8 mouse cellular contexts compared by ENCODE assay signal in genomic region chr6:86822285-86823050, GRCm38 (mm10). TPM values are rescaled to one million over a fixed set of nuclear protein-coding genes. Genes with fewer than 3 reads are reported as not detected.
DNase-seq lines count a peak whose midpoint lies in the region; ATAC-seq lines count a peak whose summit lies in the region.

No protein-coding gene starts in this region.

- H3K27me3 ChIP-seq in embryonic facial prominence, embryonic 10.5 days (replicated peaks; ENCODE audit: low read depth, poor library complexity, severe bottlenecking), result peaks cover 22% of the 10 kb centered on the region
- H3K27me3 ChIP-seq in limb, embryonic 11.5 days (ENCODE audit: control insufficient read depth, insufficient read depth, low read length), result peaks cover 5% of the 10 kb centered on the region
- H3K27me3 ChIP-seq in midbrain, embryonic 10.5 days (ENCODE audit: low read depth, poor library complexity, severe bottlenecking), result peaks cover 14% of the 10 kb centered on the region
- H3K27me3 ChIP-seq in stomach, embryonic 14.5 days (ENCODE audit: control insufficient read depth, insufficient read depth, low read length), result no peaks in the 10 kb centered on the region

- peaks cover 13% of the 10 kb centered on the region for H3K4me1 ChIP-seq in embryonic facial prominence, embryonic 10.5 days
- peaks cover 7% of the 10 kb centered on the region; the same call in 1 of the 2 replicates for H3K4me1 ChIP-seq in limb, embryonic 11.5 days (ENCODE audit: control insufficient read depth, insufficient read depth, low read length)
- peaks cover 13% of the 10 kb centered on the region for H3K4me1 ChIP-seq in midbrain, embryonic 10.5 days
- H3K4me1 ChIP-seq in stomach, embryonic 14.5 days (ENCODE audit: control insufficient read depth, insufficient read depth, low read length), result 0 out of 2 replicates have a peak, but pooled peaks cover 3% of the 10 kb centered on the region

- peak; percentile 31 for DNase-seq in ovary, adult 18-20 months (ENCODE audit: low spot score)
- DNase-seq in ovary, postnatal 10 days (ENCODE audit: low spot score), result no peak
- DNase-seq in embryonic facial prominence, embryonic 10.5 days (ENCODE audit: low spot score), result peak; percentile 47
- peak; percentile 63 to 79 for DNase-seq in heart, adult 9 months (ENCODE audit: low spot score in 2 of 2)
- peak; percentile 31 to 41 for DNase-seq in kidney, adult 8-10 months
- no peak for DNase-seq in limb, embryonic 11.5 days (ENCODE audit: low spot score)
- DNase-seq in midbrain, embryonic 10.5 days (ENCODE audit: low spot score), result no peak

- H3K4me3 ChIP-seq in embryonic facial prominence, embryonic 10.5 days, result peak overlapping the region; percentile 38
- 0 out of 2 replicates have a peak overlapping the region, but pooled peaks have one; percentile 5 for H3K4me3 ChIP-seq in limb, embryonic 11.5 days (ENCODE audit: low read depth, low read length)
- H3K4me3 ChIP-seq in midbrain, embryonic 10.5 days, result peak overlapping the region; percentile 32
- no peak overlapping the region; the same call in 1 of the 2 replicates for H3K4me3 ChIP-seq in stomach, embryonic 14.5 days (ENCODE audit: low read depth, low read length)

- no peaks in the 10 kb centered on the region for H3K9me3 ChIP-seq in embryonic facial prominence, embryonic 10.5 days
- H3K9me3 ChIP-seq in limb, embryonic 11.5 days (ENCODE audit: control insufficient read depth, low read length), result no peaks in the 10 kb centered on the region
- no peaks in the 10 kb centered on the region for H3K9me3 ChIP-seq in midbrain, embryonic 10.5 days (replicated peaks)
- no peaks in the 10 kb centered on the region for H3K9me3 ChIP-seq in stomach, embryonic 14.5 days (ENCODE audit: control insufficient read depth, low read depth, low read length)

- H3K36me3 ChIP-seq in embryonic facial prominence, embryonic 10.5 days (replicated peaks), result no peaks in the 10 kb centered on the region
- H3K36me3 ChIP-seq in limb, embryonic 11.5 days (ENCODE audit: control insufficient read depth, insufficient read depth, low read length), result no peaks in the 10 kb centered on the region
- H3K36me3 ChIP-seq in midbrain, embryonic 10.5 days, result no peaks in the 10 kb centered on the region
- H3K36me3 ChIP-seq in stomach, embryonic 14.5 days (ENCODE audit: control insufficient read depth, insufficient read depth, low read length), result no peaks in the 10 kb centered on the region

- WGBS in embryonic facial prominence, embryonic 10.5 days, result 3% methylated on average over 19 of the region's 19 CpGs
- 5% methylated on average over 19 of the region's 19 CpGs for WGBS in limb, embryonic 11.5 days
- WGBS in midbrain, embryonic 10.5 days, result 4% methylated on average over 19 of the region's 19 CpGs
- 4% methylated on average over 19 of the region's 19 CpGs for WGBS in stomach, embryonic 14.5 days

- no peak for ATAC-seq in limb, embryonic 11.5 days (ENCODE audit: insufficient number of reproducible peaks, low FRiP score, low TSS enrichment, low read depth)
- peak; percentile 33; the same call in 1 of the 2 replicates for ATAC-seq in stomach, embryonic 14.5 days (ENCODE audit: insufficient number of reproducible peaks, insufficient read depth, low FRiP score, low read depth)

- H3K9ac ChIP-seq in limb, embryonic 11.5 days (ENCODE audit: low read length), result no peak overlapping the region
- H3K9ac ChIP-seq in stomach, embryonic 14.5 days (replicated peaks; ENCODE audit: low read depth, low read length), result no peak overlapping the region

- peak overlapping the region; percentile 31 for H3K4me2 ChIP-seq in limb, embryonic 11.5 days (ENCODE audit: low read depth, severe bottlenecking)
- peak overlapping the region; percentile 37 for H3K4me2 ChIP-seq in stomach, embryonic 14.5 days (replicated peaks; ENCODE audit: low read depth, low read length)

- H3K27ac ChIP-seq in embryonic facial prominence, embryonic 10.5 days (replicated peaks), result no peak overlapping the region; the same call in 1 of the 2 replicates
- H3K27ac ChIP-seq in limb, embryonic 11.5 days (replicated peaks; ENCODE audit: low read depth, low read length), result no peak overlapping the region
- H3K27ac ChIP-seq in midbrain, embryonic 10.5 days (replicated peaks), result no peak overlapping the region
- H3K27ac ChIP-seq in stomach, embryonic 14.5 days (ENCODE audit: low read length), result no peak overlapping the region

RNA-seq across cellular contexts. Expression of gene Aak1, which starts 26.8 kb away (rescaled TPM):
- 11.3 and 13.3 TPM in 2 replicates for polyA plus RNA-seq in embryonic facial prominence, embryonic 10.5 days (2016; fragmentation: Nextera tagmentation; extraction: Ambion mirVana)
- polyA plus RNA-seq in limb, embryonic 11.5 days (2014; fragmentation: Nextera tagmentation; extraction: Ambion mirVana), result 14.1 and 21.7 TPM in 2 replicates
- polyA plus RNA-seq in midbrain, embryonic 10.5 days (2016; fragmentation: Nextera tagmentation; extraction: Ambion mirVana), result 10.2 and 15.4 TPM in 2 replicates
- 21.3 and 28.6 TPM in 2 replicates for polyA plus RNA-seq in stomach, embryonic 14.5 days (2014; fragmentation: Nextera tagmentation; extraction: Ambion mirVana)

RNA-seq across cellular contexts. Expression of gene Anxa4, which starts 29.1 kb away (rescaled TPM):
- 6.8 and 7.0 TPM in 2 replicates for polyA plus RNA-seq in embryonic facial prominence, embryonic 10.5 days (2016; fragmentation: Nextera tagmentation; extraction: Ambion mirVana)
- polyA plus RNA-seq in limb, embryonic 11.5 days (2014; fragmentation: Nextera tagmentation; extraction: Ambion mirVana), result 10.0 and 12.1 TPM in 2 replicates
- polyA plus RNA-seq in midbrain, embryonic 10.5 days (2016; fragmentation: Nextera tagmentation; extraction: Ambion mirVana), result 4.5 and 5.2 TPM in 2 replicates
- polyA plus RNA-seq in stomach, embryonic 14.5 days (2014; fragmentation: Nextera tagmentation; extraction: Ambion mirVana), result 79.7 and 93.9 TPM in 2 replicates

Comparison
In these comparisons a context has a peak if more than half of its experiments do, and no peak if none do; other contexts are left out.
1. DNase-seq: peak in ovary, adult 18-20 months (single experiment), embryonic facial prominence, embryonic 10.5 days (single experiment), heart, adult 9 months (2 of 2) and kidney, adult 8-10 months (2 of 2); none in ovary, postnatal 10 days (single experiment), limb, embryonic 11.5 days (single experiment) and midbrain, embryonic 10.5 days (single experiment).